Mouse (Mus musculus) layer of hippocampus, adult 9-10 months (tissue): ENCODE data around the gene Pvrig.
"Not testable (repeated sequence)": the region's sequence is repeated elsewhere in the genome, so short reads cannot be mapped to it uniquely, and the experiment has no call there.

Experiments
- DNase-seq: peaks from one replicate; pipeline ENCODE4 v3.0.0; 2022; ENCODE audit warnings: low spot score

Pvrig gene

DNA sequence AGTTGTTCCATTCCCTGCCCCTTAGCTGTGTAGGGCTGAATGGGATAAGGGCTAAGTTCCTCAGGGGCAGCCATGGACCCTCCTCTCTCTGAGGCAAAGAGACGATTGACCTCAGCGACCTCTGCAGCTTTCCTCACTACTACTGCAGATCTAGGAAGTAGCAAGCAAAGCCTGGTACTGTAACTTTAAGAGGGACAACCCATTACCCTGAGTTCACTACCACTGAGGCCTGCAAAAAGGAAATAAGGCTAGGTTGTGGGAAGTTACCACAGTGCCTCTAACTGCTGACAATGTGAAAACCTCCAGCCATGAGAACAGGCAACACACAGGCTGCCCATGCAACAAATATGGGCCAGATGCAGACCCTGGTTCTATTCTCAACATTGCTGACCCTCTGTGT, at the start of gene Pvrig:
Pvrig (plus strand) TSS at position 301 of the 400 bp plus-strand sequence.
- DNase-seq, result no peak

DNA sequence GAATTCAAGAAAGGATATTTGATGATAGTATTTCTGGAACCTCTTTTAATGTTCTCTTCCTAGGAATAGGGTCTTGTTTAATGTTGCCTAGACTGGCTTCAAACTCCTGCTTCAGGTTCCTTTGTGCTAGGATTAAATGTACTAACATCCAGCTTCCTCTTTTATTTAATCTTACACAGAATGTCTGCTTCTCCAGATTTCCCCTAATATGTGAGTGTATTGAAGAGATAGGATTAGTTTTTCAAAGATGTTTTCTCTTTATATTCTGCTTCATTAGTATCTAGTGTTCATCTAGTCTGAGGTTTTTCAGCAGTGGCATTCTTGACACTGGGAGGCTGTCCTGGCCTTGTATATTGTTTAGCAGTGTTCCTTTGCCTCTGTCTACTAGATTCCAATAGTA, 47.6 kb upstream of the Pvrig start:
- DNase-seq, result no peak

DNA sequence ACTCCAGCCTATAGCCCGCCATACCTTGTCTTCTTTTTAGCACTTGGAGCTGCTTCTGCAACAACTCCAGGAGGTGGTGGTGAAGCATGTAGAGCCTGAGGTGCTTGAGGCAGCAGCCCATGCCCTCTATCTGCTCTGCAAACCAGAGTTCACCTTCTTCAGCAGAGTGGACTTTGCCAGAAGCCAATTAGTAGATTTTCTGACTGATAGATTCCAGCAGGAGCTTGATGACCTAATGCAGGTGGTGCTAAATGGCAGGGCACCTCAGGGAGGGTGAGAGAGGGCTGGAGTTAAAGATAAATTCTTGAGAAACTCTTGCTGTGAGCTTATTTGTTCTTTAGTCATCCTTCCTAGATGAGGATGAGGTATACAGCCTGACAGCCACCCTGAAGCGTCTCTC, 42.1 kb upstream of the Pvrig start:
- DNase-seq, result no peak

DNA sequence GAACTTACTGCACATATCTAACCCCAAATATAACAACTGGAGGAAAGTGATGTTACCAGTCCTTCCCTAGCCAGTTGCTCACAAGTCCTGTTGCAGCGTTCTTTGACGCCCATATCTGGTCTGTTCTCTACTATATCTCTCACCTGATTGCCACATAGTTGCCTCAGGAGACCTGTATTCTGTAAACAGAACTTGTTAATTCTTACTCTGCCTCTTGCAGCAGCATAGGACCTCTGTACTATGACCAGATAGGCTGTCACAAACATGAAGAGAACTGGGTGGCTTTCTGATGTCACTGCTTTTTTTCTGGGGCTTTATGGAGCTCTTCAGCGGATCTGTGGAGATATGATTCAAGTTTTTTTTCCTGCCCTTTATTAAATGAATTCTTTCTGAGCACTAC, 29.0 kb upstream of the Pvrig start:
- DNase-seq, result no peak

DNA sequence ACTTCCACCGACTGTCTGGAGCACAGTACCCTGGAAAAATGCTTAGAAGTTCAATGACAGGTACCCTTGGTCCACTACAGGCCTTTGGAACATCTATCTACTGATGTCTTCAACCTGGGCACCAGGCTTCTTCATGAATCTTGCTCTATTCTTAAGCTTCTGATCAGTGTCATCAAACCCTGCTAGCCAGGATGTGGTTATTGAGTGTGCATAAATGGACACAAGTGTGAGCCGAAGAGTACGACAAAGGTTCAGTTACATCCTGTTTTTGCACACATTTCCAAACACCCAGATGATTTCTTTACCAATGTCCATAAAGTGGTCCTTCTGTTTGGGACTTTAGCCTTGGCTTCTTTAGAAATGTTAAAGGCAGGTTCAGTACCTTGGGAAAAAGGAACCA, 1.5 kb downstream of the Pvrig start:
- no peak for DNase-seq

DNA sequence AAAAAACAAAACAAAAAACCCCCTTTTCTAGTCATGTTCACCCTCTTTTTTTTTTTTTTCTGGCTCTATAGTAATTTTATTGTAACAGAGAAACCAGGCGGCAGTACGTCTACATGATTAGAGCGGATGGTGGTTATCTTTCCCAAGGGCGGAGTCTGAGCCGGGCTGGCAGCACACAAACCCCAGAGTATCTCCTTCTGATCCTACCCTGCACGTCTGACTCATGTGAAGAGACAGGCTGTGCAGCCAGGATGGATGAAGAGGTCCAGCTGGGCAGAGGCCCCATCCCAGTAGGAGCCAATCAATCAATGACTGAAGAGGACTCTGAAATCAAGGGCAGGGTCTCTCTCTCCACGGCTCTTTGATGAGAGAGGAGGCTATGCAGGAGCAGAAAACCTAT, 21.4 kb downstream of the Pvrig start:
- DNase-seq, result not testable (repeated sequence)

DNA sequence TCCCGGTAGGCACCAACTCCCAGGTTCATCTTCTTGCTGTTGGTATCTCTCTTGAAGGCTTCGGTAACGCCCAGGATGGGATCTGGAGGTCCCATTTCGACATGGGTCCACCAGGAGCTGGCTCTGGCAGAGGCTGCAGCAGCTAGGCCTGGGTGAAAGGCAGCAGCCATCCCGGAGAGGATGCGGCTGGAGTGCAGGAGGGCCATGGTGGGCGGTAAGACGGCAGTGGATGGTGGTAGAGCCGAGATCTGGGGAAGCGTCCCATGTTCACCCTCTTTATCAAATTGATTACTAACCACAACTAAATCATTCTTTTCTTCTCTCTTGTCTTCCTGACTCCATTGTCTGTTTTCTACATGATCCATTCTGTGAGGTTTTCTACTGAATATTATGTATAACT, 23.6 kb downstream of the Pvrig start:
- DNase-seq, result not testable (repeated sequence)
